Mouse (Mus musculus) pancreas, adult 10 weeks (tissue): ENCODE results near the gene Zscan4-ps3. TPM values are rescaled to one million over a fixed set of nuclear protein-coding genes. Genes with fewer than 3 reads are reported as not detected.

Experiments used
- polyA plus RNA-seq: library from polyadenylated mRNA; stranded (reverse); fragments of 350-450 nt; fragmentation: Illumina TruSeq; extraction: RNeasy Lipid Tissue Mini Kit (QIAGEN cat#74804); gene quantifications from one replicate; pipeline ENCODE4 v1.2.3, GENCODE M21; 2015; ENCODE audit warnings: low read depth, low replicate concordance; ENCODE audit not compliant: insufficient read depth

The Zscan4-ps3 gene
- not detected for polyA plus RNA-seq

DNA sequence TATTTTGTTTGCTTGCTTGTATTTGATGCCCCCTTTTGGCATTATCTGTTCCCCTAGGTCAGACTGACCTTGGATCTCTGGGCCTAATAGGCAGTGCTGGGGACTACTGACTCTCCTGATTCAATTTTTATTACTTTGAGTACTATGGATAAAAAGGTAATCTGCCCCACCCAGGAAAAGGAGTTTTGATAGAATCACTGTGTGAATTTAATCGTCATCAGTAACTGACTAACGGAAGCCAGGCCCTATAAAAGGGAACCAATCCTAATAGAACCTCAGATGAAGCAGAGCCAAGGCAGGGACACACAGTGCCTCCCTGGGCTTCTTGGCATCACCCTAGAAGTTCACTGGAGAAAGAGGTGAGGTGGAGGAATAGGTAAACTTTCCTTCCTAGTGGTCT lies at the start of gene Zscan4-ps3:
Gene Zscan4-ps3, plus strand, starts transcription at position 301 of the 400 bp plus-strand sequence.

Other genes with a start within 250 kb of the Zscan4-ps3 start
- gene Zscan4f, start 211.4 kb upstream of the Zscan4-ps3 start, polyA plus RNA-seq, result not detected
- gene Zscan4-ps2, start 95.0 kb upstream of the Zscan4-ps3 start, polyA plus RNA-seq, result not detected
- not detected for gene Vmn1r72, start 70.8 kb downstream of the Zscan4-ps3 start, polyA plus RNA-seq
- gene Vmn1r73, start 121.0 kb downstream of the Zscan4-ps3 start, polyA plus RNA-seq, result not detected
- gene Vmn1r74, start 224.7 kb downstream of the Zscan4-ps3 start, polyA plus RNA-seq, result not detected